Mouse (Mus musculus): ENCODE results near the gene Nox3.

The Nox3 gene

DNA sequence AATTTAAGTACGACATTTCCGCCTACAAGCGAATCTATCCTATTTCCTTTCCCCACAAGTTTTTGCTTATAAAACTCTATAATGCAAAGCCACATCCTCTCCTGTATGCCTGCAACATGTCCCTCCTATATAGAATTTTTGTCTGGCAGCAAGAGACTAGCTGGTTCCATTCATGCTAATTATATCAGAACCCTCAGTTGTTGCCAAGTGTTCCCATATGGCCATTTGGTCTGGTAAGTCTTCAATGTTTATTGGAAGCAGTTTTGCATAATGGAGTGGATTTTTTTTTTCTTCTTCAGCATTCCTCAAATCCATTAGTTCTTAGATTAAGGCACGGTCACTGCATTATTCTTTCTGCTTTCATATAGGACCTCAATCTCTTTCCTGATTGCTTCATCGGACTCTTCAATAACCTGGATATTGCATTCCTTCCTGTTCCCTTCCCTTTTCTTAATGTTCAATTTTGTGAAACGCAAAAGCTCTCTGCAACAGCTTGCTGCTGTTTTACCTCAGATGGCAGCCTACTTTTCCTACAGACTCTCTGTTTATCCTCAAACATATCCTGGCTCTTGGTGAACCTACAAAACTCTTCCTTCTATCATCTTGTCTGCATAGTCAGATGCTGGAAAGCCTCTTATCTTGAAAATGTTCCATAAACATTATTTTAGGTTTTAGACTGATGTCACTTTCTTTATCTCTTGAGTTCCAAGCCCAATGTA is 92.9 kb downstream of the Nox3 start:
- DNase-seq: no peak

DNA sequence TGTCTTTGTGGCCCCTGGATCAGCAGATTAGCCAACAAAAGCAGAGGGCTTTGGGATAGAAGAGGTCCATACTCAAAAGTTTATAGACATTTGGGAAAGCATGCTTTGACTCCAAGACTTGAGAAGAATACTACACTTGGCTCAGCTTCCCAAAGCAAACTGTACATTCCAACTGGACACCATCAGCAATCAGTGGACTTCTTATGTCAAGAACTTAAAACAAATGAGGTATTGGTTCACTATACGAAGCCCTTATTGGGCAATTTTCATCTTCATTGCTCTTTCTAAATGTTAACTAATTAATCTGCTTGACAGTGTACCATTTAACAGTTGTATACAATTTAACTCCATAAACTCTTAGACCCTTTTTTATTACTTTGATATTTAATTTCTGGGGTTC is 97.7 kb downstream of the Nox3 start:
- DNase-seq: no peak

DNA sequence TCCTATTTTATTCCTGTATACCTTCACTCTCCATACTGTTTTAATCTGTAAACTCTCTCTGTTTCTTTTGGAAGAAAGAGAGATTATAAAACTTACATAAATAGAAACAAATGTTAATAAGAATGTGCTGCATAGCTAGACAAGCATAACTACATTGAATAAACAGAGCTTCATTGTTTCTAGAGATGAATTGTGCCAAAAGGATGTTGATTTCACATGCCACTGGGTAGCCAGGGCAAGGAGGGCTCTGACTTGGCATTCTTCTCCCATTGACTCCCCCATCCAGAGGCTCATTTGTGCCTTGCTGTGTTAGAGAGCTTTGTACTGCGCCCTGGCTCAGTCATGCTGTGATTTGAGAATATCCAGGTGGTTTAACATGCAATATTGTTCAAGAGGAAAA is 98.2 kb downstream of the Nox3 start:
- DNase-seq: no peak

DNA sequence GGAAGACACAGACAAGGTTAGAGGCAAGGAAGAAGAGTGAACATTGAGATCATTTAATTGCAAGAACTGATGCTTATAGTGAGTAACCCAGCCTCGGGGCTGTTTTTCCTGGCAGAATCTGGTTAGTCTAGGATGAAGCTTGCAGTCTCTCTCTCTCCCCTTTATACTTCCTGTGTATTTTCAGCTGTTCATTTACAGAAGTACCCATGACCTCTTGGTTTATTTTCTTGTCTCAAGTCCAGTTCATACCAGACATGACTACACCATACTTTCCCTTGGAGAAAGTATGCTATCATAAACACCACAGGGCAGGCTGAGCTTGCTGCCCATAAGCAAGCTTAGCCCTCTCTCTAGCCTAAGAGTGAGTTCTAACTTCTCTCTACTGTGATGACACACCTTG is 98.9 kb downstream of the Nox3 start:
- no peak for DNase-seq
